Mouse (Mus musculus) stomach, postnatal 0 days (tissue): ENCODE results near the gene Epb41l2. TPM values are rescaled to one million over a fixed set of nuclear protein-coding genes. Genes with fewer than 3 reads are reported as not detected.

Experiments
- ATAC-seq: fragments of 200-750 bp; cut with Nextera tagmentation; 2 replicates; pipeline ENCODE4 v1.8.0; 2017; ENCODE audit not compliant: low FRiP score, low TSS enrichment
- DNase-seq: peaks from one replicate; pipeline ENCODE4 v3.0.0-alpha.2; 2016; ENCODE audit warnings: low spot score
- H3K27ac ChIP-seq: fragments of 300-500 bp; sonication (generic); replicated peaks from 2 replicates; pipeline ENCODE4 v1.5.1; 2014; ENCODE audit warnings: mild to moderate bottlenecking, control low read depth
- H3K27me3 ChIP-seq: fragments of 300-500 bp; sonication (generic); 2 replicates; pipeline ENCODE4 v1.6.1; 2014; ENCODE audit warnings: low read length; ENCODE audit not compliant: control insufficient read depth, insufficient read depth
- H3K36me3 ChIP-seq: fragments of 300-500 bp; sonication (generic); 2 replicates; pipeline ENCODE4 v1.6.1; 2014; ENCODE audit warnings: low read length, mixed read lengths; ENCODE audit not compliant: control insufficient read depth, insufficient read depth
- H3K4me1 ChIP-seq: fragments of 300-500 bp; sonication (generic); replicated peaks from 2 replicates; pipeline ENCODE4 v1.6.1; 2014; ENCODE audit warnings: antibody characterized with exemption; ENCODE audit not compliant: control insufficient read depth, insufficient read depth
- H3K4me2 ChIP-seq: fragments of 300-500 bp; sonication (generic); replicated peaks from 2 replicates; pipeline ENCODE4 v1.6.1; 2014; ENCODE audit warnings: low read depth, mild to moderate bottlenecking, control low read depth, moderate library complexity
- H3K4me3 ChIP-seq: fragments of 300-500 bp; sonication (generic); 2 replicates; pipeline ENCODE4 v1.5.1; 2014; ENCODE audit warnings: low read depth, low read length, control low read depth
- H3K9ac ChIP-seq: fragments of 300-500 bp; sonication (generic); 2 replicates; pipeline ENCODE4 v1.6.1; 2014; ENCODE audit warnings: mild to moderate bottlenecking, low read length, control low read depth, mixed read lengths
- H3K9me3 ChIP-seq: fragments of 300-500 bp; sonication (generic); 2 replicates; pipeline ENCODE4 v1.6.1; 2016; ENCODE audit warnings: low read length; ENCODE audit not compliant: control insufficient read depth
- CTCF ChIP-seq: IDR thresholded peaks from 2 replicates; pipeline ENCODE4 v1.5.1; 2016; ENCODE audit warnings: antibody characterized with exemption, low read depth, mild to moderate bottlenecking, moderate library complexity
- EP300 ChIP-seq: optimal IDR thresholded peaks from 2 replicates; pipeline ENCODE3; 2016; ENCODE audit warnings: antibody characterized with exemption
- WGBS: fragments of 180-500 bp; shearing (Covaris S2); extraction: QIAGEN DNeasy Blood & Tissue Kit; methylation state at CpG from one replicate; pipeline ENCODE4 v1.1.7; 2014; 5-methylcytosine and 5-hydroxymethylcytosine counted together
- polyA plus RNA-seq: library from polyadenylated mRNA; unstranded; fragments of >200 nt; fragmentation: Nextera tagmentation; extraction: Ambion mirVana; gene quantifications from 2 replicates; pipeline ENCODE4 v1.2.1, GENCODE M21; 2015

Epb41l2 gene
- polyA plus RNA-seq, 1 experiment from 2014 or later = 18.2 TPM

GRCm38 (mm10) chr10:25359959-25360811, 587 bp downstream of the Epb41l2 start:
- no peaks in the 10 kb centered on the region for H3K9me3 ChIP-seq
- no peaks in the 10 kb centered on the region for H3K27me3 ChIP-seq
- peak overlapping the region; percentile 91 for H3K4me3 ChIP-seq
- H3K36me3 ChIP-seq = no peaks in the 10 kb centered on the region
- peak overlapping the region; percentile 87 for H3K27ac ChIP-seq
- WGBS = under 1% methylated on average over 42 of the region's 84 CpGs
- peak overlapping the region; percentile 83 for H3K9ac ChIP-seq
- peak; percentile 30 for TF ChIP-seq CTCF
- no peak for TF ChIP-seq EP300
- DNase-seq = peak; percentile 30
- H3K4me2 ChIP-seq = peak overlapping the region; percentile 80
- 0 out of 2 replicates have a peak, but pooled peaks cover 2% of the 10 kb centered on the region for H3K4me1 ChIP-seq
- ATAC-seq = peak; percentile 65

DNA sequence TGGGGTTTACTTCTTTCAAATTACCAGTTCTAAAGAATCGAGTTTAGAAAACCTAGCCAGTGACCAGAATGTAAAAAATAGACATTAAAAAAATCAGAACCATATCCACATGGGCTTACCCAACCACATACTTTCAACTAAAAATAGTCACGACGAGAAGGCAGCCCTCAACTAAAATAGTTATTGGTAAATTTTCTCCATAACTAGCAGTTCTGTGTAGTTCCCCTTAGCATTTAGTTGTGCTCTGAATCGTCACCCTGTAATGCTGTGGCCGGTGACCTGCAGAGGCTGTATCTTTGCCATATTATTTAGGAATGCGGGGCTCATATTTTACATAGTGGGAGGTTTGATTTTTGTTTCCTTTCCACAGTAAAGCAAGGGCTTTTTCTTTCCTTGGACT, 2.6 kb downstream of the Epb41l2 start:
- H3K4me2 ChIP-seq = peak overlapping the region; percentile 80
- no peaks in the 10 kb centered on the region for H3K27me3 ChIP-seq
- no peak for TF ChIP-seq CTCF
- no peak for TF ChIP-seq EP300
- no peaks in the 10 kb centered on the region for H3K36me3 ChIP-seq
- H3K9me3 ChIP-seq = no peaks in the 10 kb centered on the region
- H3K4me1 ChIP-seq = 0 out of 2 replicates have a peak, but pooled peaks cover 4% of the 10 kb centered on the region
- H3K9ac ChIP-seq = no peak overlapping the region
- no peak overlapping the region for H3K27ac ChIP-seq
- DNase-seq (no peak), ATAC-seq (no peak)
- WGBS = 29% methylated on average over 6 of the region's 6 CpGs
- peak overlapping the region; percentile 14; the same call in 1 of the 2 replicates for H3K4me3 ChIP-seq

DNA sequence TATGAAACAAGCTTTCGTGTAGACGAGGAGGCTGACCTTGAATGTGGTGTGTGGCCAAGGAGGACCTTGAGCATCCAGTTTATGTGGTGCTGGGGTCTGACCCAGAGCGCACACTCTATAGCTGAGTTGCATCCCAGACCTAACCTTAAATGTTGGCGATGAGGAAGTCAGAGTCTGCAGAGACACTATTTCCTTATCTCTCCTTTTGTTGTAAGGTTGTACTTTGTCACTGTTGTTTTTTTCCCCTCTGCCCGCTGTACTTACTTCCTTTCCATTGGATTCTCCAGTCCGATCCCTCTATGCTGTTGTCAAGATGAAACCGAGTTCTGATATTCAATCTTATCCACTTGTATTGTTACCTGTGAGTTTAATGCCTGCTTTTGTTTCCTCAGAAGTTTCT, 5.6 kb downstream of the Epb41l2 start:
- no peak for DNase-seq
- TF ChIP-seq CTCF (no peak), EP300 (no peak)
- WGBS = 82% methylated on average over 7 of the region's 7 CpGs
- ATAC-seq = no peak
- Histone ChIP-seq H3K4me3 (no peak overlapping the region), H3K4me2 (no peak overlapping the region), H3K36me3 (no peaks in the 10 kb centered on the region), H3K9ac (no peak overlapping the region), H3K4me1 (peaks cover 4% of the 10 kb centered on the region; the same call in 1 of the 2 replicates), H3K27ac (no peak overlapping the region), H3K27me3 (no peaks in the 10 kb centered on the region), H3K9me3 (no peaks in the 10 kb centered on the region)

DNA sequence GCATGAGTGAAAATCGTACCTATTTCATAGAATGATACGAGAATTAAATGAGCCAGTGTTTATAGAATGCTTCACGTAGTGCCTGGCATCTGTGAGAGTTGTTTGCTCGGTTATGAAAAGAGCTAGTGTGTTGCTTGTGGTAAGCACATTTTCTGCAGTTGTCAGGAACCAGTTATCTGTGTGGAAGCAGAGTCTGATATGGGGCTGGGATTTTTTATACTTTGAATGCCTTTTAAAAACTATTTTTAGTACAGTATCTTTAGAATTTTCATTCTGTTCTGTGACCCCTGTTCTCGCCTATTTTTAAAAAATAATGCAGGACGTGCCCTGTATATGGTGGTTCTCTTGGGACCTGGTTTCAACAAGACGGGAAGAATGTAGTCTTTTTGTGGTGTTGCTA, 6.1 kb downstream of the Epb41l2 start:
- H3K9me3 ChIP-seq = no peaks in the 10 kb centered on the region
- H3K9ac ChIP-seq = no peak overlapping the region
- DNase-seq (no peak), ATAC-seq (no peak)
- TF ChIP-seq EP300 = no peak
- TF ChIP-seq CTCF = no peak
- H3K4me2 ChIP-seq = no peak overlapping the region
- no peak overlapping the region for H3K27ac ChIP-seq
- no peak overlapping the region for H3K4me3 ChIP-seq
- H3K4me1 ChIP-seq = peaks cover 4% of the 10 kb centered on the region; the same call in 1 of the 2 replicates
- WGBS = 77% methylated on average over 7 of the region's 7 CpGs
- H3K36me3 ChIP-seq = no peaks in the 10 kb centered on the region
- no peaks in the 10 kb centered on the region for H3K27me3 ChIP-seq

- no peak overlapping the region for H3K27ac ChIP-seq
- no peaks in the 10 kb centered on the region for H3K36me3 ChIP-seq
- no peak for TF ChIP-seq EP300
- TF ChIP-seq CTCF = no peak
- WGBS = 44% methylated on average over 5 of the region's 5 CpGs
- H3K4me1 ChIP-seq = peaks cover 4% of the 10 kb centered on the region; the same call in 1 of the 2 replicates
- no peaks in the 10 kb centered on the region for H3K9me3 ChIP-seq
- ATAC-seq (no peak), DNase-seq (no peak)
- H3K27me3 ChIP-seq = no peaks in the 10 kb centered on the region
- H3K4me3 ChIP-seq = no peak overlapping the region
- H3K9ac ChIP-seq = no peak overlapping the region
- H3K4me2 ChIP-seq = no peak overlapping the region
Observed at GRCm38 (mm10) chr10:25366691-25367090, 7.1 kb downstream of the Epb41l2 start.

GRCm38 (mm10) chr10:25368928-25369327, 9.3 kb downstream of the Epb41l2 start:
- no peaks in the 10 kb centered on the region for H3K27me3 ChIP-seq
- no peak for TF ChIP-seq EP300
- TF ChIP-seq CTCF = no peak
- H3K9ac ChIP-seq = no peak overlapping the region
- H3K9me3 ChIP-seq = no peaks in the 10 kb centered on the region
- H3K36me3 ChIP-seq = no peaks in the 10 kb centered on the region
- no peak overlapping the region for H3K27ac ChIP-seq
- DNase-seq (no peak), ATAC-seq (no peak)
- 74% methylated on average over 3 of the region's 3 CpGs for WGBS
- H3K4me2 ChIP-seq = no peak overlapping the region
- no peak overlapping the region for H3K4me3 ChIP-seq
- peaks cover 2% of the 10 kb centered on the region; the same call in 1 of the 2 replicates for H3K4me1 ChIP-seq
